Mouse (Mus musculus): ENCODE results near the gene Exo5. TPM values are rescaled to one million over a fixed set of nuclear protein-coding genes. Genes with fewer than 3 reads are reported as not detected.

Gene Exo5
- polyA plus RNA-seq, 1 experiment: 1.9 TPM

- Histone ChIP-seq H3K4me1 (ENCODE audit: control insufficient read depth, insufficient read depth, insufficient read length, low read length) (no peaks in the 10 kb centered on the region), H3K27ac (replicated peaks; ENCODE audit: low read depth, low read length) (peak overlapping the region; percentile 12; the same call in 1 of the 2 replicates), H3K4me3 (ENCODE audit: insufficient read depth, low read depth, low read length) (peak overlapping the region; percentile 88)
Measured at GRCm38 (mm10) chr4:120925386-120925785, 569 bp upstream of the Exo5 start.

- Histone ChIP-seq H3K4me1 (ENCODE audit: control insufficient read depth, insufficient read depth, insufficient read length, low read length) (no peaks in the 10 kb centered on the region), H3K4me3 (ENCODE audit: insufficient read depth, low read depth, low read length) (no peak overlapping the region), H3K27ac (replicated peaks; ENCODE audit: low read depth, low read length) (no peak overlapping the region)
Measured at GRCm38 (mm10) chr4:120921461-120921860, 3.4 kb downstream of the Exo5 start.

- H3K27ac ChIP-seq (replicated peaks; ENCODE audit: low read depth, low read length): no peak overlapping the region
- H3K4me3 ChIP-seq (ENCODE audit: insufficient read depth, low read depth, low read length): no peak overlapping the region
- no peaks in the 10 kb centered on the region for H3K4me1 ChIP-seq (ENCODE audit: control insufficient read depth, insufficient read depth, insufficient read length, low read length)
Measured at GRCm38 (mm10) chr4:120914501-120914900, 10.3 kb downstream of the Exo5 start.

- no peak overlapping the region for H3K4me3 ChIP-seq (ENCODE audit: insufficient read depth, low read depth, low read length)
- H3K27ac ChIP-seq (replicated peaks; ENCODE audit: low read depth, low read length): no peak overlapping the region
- no peaks in the 10 kb centered on the region for H3K4me1 ChIP-seq (ENCODE audit: control insufficient read depth, insufficient read depth, insufficient read length, low read length)
Measured at GRCm38 (mm10) chr4:120913861-120914260, 11.0 kb downstream of the Exo5 start.

- Histone ChIP-seq H3K4me1 (ENCODE audit: control insufficient read depth, insufficient read depth, insufficient read length, low read length) (no peaks in the 10 kb centered on the region), H3K4me3 (ENCODE audit: insufficient read depth, low read depth, low read length) (no peak overlapping the region), H3K27ac (replicated peaks; ENCODE audit: low read depth, low read length) (no peak overlapping the region)
Measured at GRCm38 (mm10) chr4:120913443-120913842, 11.4 kb downstream of the Exo5 start.

GRCm38 (mm10) chr4:120912866-120913265, 12.0 kb downstream of the Exo5 start:
- H3K4me1 ChIP-seq (ENCODE audit: control insufficient read depth, insufficient read depth, insufficient read length, low read length): no peaks in the 10 kb centered on the region
- H3K4me3 ChIP-seq (ENCODE audit: insufficient read depth, low read depth, low read length): no peak overlapping the region
- H3K27ac ChIP-seq (replicated peaks; ENCODE audit: low read depth, low read length): no peak overlapping the region

GRCm38 (mm10) chr4:120911086-120911485, 13.7 kb downstream of the Exo5 start:
- H3K4me3 ChIP-seq (ENCODE audit: insufficient read depth, low read depth, low read length): no peak overlapping the region
- no peak overlapping the region for H3K27ac ChIP-seq (replicated peaks; ENCODE audit: low read depth, low read length)
- H3K4me1 ChIP-seq (ENCODE audit: control insufficient read depth, insufficient read depth, insufficient read length, low read length): no peaks in the 10 kb centered on the region

- Histone ChIP-seq H3K27ac (replicated peaks; ENCODE audit: low read depth, low read length) (no peak overlapping the region), H3K4me1 (ENCODE audit: control insufficient read depth, insufficient read depth, insufficient read length, low read length) (no peaks in the 10 kb centered on the region), H3K4me3 (ENCODE audit: insufficient read depth, low read depth, low read length) (0 out of 2 replicates have a peak overlapping the region, but pooled peaks have one; percentile 31)
Measured at GRCm38 (mm10) chr4:120909558-120910150, 15.2 kb downstream of the Exo5 start.

- Histone ChIP-seq H3K4me1 (ENCODE audit: control insufficient read depth, insufficient read depth, insufficient read length, low read length) (no peaks in the 10 kb centered on the region), H3K27ac (replicated peaks; ENCODE audit: low read depth, low read length) (no peak overlapping the region), H3K4me3 (ENCODE audit: insufficient read depth, low read depth, low read length) (no peak overlapping the region)
Measured at GRCm38 (mm10) chr4:120905644-120906043, 19.2 kb downstream of the Exo5 start.

- Histone ChIP-seq H3K4me1 (ENCODE audit: control insufficient read depth, insufficient read depth, insufficient read length, low read length) (no peaks in the 10 kb centered on the region), H3K27ac (replicated peaks; ENCODE audit: low read depth, low read length) (no peak overlapping the region), H3K4me3 (ENCODE audit: insufficient read depth, low read depth, low read length) (no peak overlapping the region)
Measured at GRCm38 (mm10) chr4:120904533-120904932, 20.3 kb downstream of the Exo5 start.

GRCm38 (mm10) chr4:120895810-120896584, 28.8 kb downstream of the Exo5 start:
- no peaks in the 10 kb centered on the region for H3K4me1 ChIP-seq (ENCODE audit: control insufficient read depth, insufficient read depth, insufficient read length, low read length)
- no peak overlapping the region for H3K4me3 ChIP-seq (ENCODE audit: insufficient read depth, low read depth, low read length)
- H3K27ac ChIP-seq (replicated peaks; ENCODE audit: low read depth, low read length): no peak overlapping the region

GRCm38 (mm10) chr4:120895226-120895625, 29.6 kb downstream of the Exo5 start:
- no peak overlapping the region for H3K4me3 ChIP-seq (ENCODE audit: insufficient read depth, low read depth, low read length)
- no peaks in the 10 kb centered on the region for H3K4me1 ChIP-seq (ENCODE audit: control insufficient read depth, insufficient read depth, insufficient read length, low read length)
- H3K27ac ChIP-seq (replicated peaks; ENCODE audit: low read depth, low read length): no peak overlapping the region

GRCm38 (mm10) chr4:120894584-120894983, 30.2 kb downstream of the Exo5 start:
- Histone ChIP-seq H3K4me1 (ENCODE audit: control insufficient read depth, insufficient read depth, insufficient read length, low read length) (no peaks in the 10 kb centered on the region), H3K4me3 (ENCODE audit: insufficient read depth, low read depth, low read length) (no peak overlapping the region), H3K27ac (replicated peaks; ENCODE audit: low read depth, low read length) (no peak overlapping the region)

GRCm38 (mm10) chr4:120893656-120894401, 31.0 kb downstream of the Exo5 start:
- H3K4me1 ChIP-seq (ENCODE audit: control insufficient read depth, insufficient read depth, insufficient read length, low read length): no peaks in the 10 kb centered on the region
- no peak overlapping the region for H3K27ac ChIP-seq (replicated peaks; ENCODE audit: low read depth, low read length)
- H3K4me3 ChIP-seq (ENCODE audit: insufficient read depth, low read depth, low read length): no peak overlapping the region

- Histone ChIP-seq H3K4me3 (ENCODE audit: insufficient read depth, low read depth, low read length) (no peak overlapping the region), H3K4me1 (ENCODE audit: control insufficient read depth, insufficient read depth, insufficient read length, low read length) (no peaks in the 10 kb centered on the region), H3K27ac (replicated peaks; ENCODE audit: low read depth, low read length) (no peak overlapping the region)
Measured at GRCm38 (mm10) chr4:120892516-120892915, 32.3 kb downstream of the Exo5 start.
